Mouse (Mus musculus) forebrain, embryonic 15.5 days (tissue): ENCODE measurements around the gene Ptprb. TPM values are rescaled to one million over a fixed set of nuclear protein-coding genes. Genes with fewer than 3 reads are reported as not detected.
A peak's percentile ranks its signal among the peaks of the same experiment; 100 is the strongest.

Experiments used
- ATAC-seq: fragments of 200-750 bp; cut with Nextera tagmentation; replicated peaks from 2 replicates; pipeline ENCODE4 v1.8.0; 2017; ENCODE audit warnings: mild to moderate bottlenecking, moderate TSS enrichment, moderate library complexity
- H3K27ac ChIP-seq: fragments of 300-500 bp; sonication (generic); replicated peaks from 2 replicates; pipeline ENCODE4 v1.5.1; 2015; ENCODE audit warnings: mild to moderate bottlenecking, inconsistent platforms
- H3K27me3 ChIP-seq: fragments of 300-500 bp; sonication (generic); 2 replicates; pipeline ENCODE4 v1.6.1; 2015; ENCODE audit warnings: inconsistent platforms
- H3K36me3 ChIP-seq: fragments of 300-500 bp; sonication (generic); 2 replicates; pipeline ENCODE4 v1.6.1; 2015; ENCODE audit warnings: mild to moderate bottlenecking, inconsistent platforms
- H3K4me1 ChIP-seq: fragments of 300-500 bp; sonication (generic); 2 replicates; pipeline ENCODE4 v1.6.1; 2015; ENCODE audit warnings: inconsistent platforms
- H3K4me2 ChIP-seq: fragments of 300-500 bp; sonication (generic); replicated peaks from 2 replicates; pipeline ENCODE4 v1.6.1; 2015; ENCODE audit warnings: mild to moderate bottlenecking, inconsistent platforms
- H3K4me3 ChIP-seq: fragments of 300-500 bp; sonication (generic); 2 replicates; pipeline ENCODE4 v1.5.1; 2015; ENCODE audit warnings: mild to moderate bottlenecking, inconsistent platforms
- H3K9ac ChIP-seq: fragments of 300-500 bp; sonication (generic); replicated peaks from 2 replicates; pipeline ENCODE4 v1.6.1; 2015; ENCODE audit warnings: mild to moderate bottlenecking, inconsistent platforms
- H3K9me3 ChIP-seq: fragments of 300-500 bp; sonication (generic); 2 replicates; pipeline ENCODE4 v1.6.1; 2016; ENCODE audit warnings: inconsistent platforms
- WGBS: fragments of 180-500 bp; shearing (Covaris S2); methylation state at CpG from one replicate; pipeline ENCODE4 v1.1.7; 2015; ENCODE audit warnings: mixed read lengths; 5-methylcytosine and 5-hydroxymethylcytosine counted together
- polyA plus RNA-seq: library from polyadenylated mRNA; unstranded; fragments of >200 nt; fragmentation: Nextera tagmentation; extraction: Ambion mirVana; gene quantifications from 2 replicates; pipeline ENCODE4 v1.2.1, GENCODE M21; 2015

Ptprb gene
- polyA plus RNA-seq, 1 experiment from 2014 or later = 2.4 TPM

DNA sequence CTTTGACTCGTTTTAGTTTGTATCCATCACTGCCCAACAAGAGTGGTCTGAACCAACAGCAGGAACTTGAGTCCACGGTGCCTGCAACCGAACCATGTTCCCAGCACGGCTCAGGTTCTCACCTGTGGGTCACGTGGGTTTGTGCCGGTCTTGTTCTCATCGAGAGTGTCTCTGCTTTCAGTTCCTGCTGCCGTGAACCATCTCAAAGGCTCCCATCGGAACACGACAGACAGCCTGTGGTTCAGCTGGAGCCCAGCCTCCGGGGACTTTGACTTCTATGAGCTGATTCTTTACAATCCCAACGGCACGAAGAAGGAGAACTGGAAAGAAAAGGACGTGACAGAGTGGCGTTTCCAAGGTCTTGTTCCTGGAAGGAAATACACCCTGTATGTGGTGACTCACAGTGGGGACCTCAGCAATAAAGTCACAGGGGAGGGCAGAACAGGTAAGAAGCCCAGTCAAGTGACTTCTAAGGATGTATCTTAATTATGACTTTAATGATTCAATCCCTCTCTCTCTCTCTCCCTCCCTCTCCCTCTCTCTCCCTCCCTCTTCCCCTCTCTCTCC lies 71.4 kb downstream of the Ptprb start:
- H3K4me2 ChIP-seq = no peak overlapping the region
- no peaks in the 10 kb centered on the region for H3K27me3 ChIP-seq
- no peaks in the 10 kb centered on the region for H3K9me3 ChIP-seq
- 87% methylated on average over 15 of the region's 15 CpGs for WGBS
- ATAC-seq = no peak
- H3K36me3 ChIP-seq = no peaks in the 10 kb centered on the region
- no peak overlapping the region for H3K27ac ChIP-seq
- H3K9ac ChIP-seq = no peak overlapping the region
- H3K4me1 ChIP-seq = no peaks in the 10 kb centered on the region
- H3K4me3 ChIP-seq = no peak overlapping the region

DNA sequence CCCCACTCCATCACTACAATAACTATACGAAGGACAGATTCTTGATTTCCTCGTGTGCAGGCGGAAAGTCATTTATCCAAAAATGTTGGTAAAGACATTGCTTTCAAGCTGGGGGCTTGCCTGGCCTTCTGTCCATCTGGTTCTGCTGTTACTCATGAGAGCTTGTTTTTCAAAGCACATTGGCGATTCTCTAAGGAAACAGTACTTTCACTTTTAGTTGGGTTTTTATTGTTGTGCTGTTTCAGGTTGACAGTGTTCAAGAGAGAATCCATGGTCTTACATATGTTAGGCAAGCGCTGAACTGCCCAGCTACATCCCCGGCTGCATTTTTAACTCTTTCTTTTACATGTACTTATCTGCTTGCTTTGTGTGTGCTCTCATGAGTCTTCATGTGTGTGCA lies 73.7 kb downstream of the Ptprb start:
- no peak for ATAC-seq
- Histone ChIP-seq H3K36me3 (no peaks in the 10 kb centered on the region), H3K4me1 (0 out of 2 replicates have a peak, but pooled peaks cover under 1% of the 10 kb centered on the region), H3K4me3 (no peak overlapping the region), H3K9ac (no peak overlapping the region), H3K9me3 (no peaks in the 10 kb centered on the region), H3K27ac (no peak overlapping the region), H3K27me3 (no peaks in the 10 kb centered on the region), H3K4me2 (no peak overlapping the region)
- WGBS = 96% methylated on average over 6 of the region's 6 CpGs

DNA sequence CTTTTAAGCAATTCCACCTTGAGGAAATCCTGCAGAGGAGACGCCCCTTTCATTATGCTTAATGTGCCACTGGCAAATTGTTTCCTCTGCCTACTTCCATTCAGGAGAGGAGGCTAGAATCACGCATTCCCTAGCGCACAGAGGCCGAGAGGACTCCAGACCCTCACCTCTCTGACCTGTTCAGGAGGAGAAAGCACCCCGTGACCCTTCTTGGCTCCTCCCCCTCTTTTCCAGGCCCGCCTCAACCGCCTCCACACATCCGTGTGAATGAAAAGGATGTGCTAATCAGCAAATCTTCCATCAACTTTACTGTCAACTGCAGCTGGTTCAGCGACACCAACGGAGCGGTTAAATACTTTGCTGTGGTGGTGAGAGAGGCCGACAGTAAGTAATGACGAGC lies 75.2 kb downstream of the Ptprb start:
- no peak for ATAC-seq
- no peaks in the 10 kb centered on the region for H3K27me3 ChIP-seq
- 50% methylated on average over 13 of the region's 13 CpGs for WGBS

DNA sequence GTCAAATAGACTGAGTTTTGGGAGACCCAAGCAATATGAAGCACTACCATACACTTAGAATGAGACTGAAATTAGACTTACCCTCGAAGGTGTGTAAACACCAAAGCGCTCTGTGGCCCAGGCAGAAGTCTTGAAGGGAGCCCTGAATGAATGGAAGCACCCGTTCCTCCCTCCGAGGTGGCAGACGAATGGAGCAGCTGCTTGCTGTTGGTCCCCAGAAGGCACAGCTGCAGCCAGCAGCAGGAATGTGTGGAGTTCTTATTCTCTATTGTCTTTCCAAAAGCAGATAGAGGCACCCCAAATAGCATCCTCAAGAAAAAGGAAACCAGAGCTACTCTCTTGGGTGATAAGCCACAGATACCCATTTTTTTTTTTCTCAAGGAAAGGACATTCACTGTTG lies 79.0 kb downstream of the Ptprb start:
- no peak for ATAC-seq
- Histone ChIP-seq H3K9ac (no peak overlapping the region), H3K4me2 (no peak overlapping the region), H3K4me1 (peaks cover 7% of the 10 kb centered on the region; the same call in 1 of the 2 replicates), H3K27me3 (no peaks in the 10 kb centered on the region), H3K9me3 (no peaks in the 10 kb centered on the region), H3K4me3 (no peak overlapping the region), H3K27ac (no peak overlapping the region), H3K36me3 (no peaks in the 10 kb centered on the region)
- WGBS = 44% methylated on average over 5 of the region's 5 CpGs

More for the DNA sequence above, 75.2 kb downstream of the Ptprb start:
- no peak overlapping the region for H3K4me3 ChIP-seq
- H3K27ac ChIP-seq = no peak overlapping the region
- no peaks in the 10 kb centered on the region for H3K36me3 ChIP-seq
- H3K9me3 ChIP-seq = no peaks in the 10 kb centered on the region
- peaks cover 7% of the 10 kb centered on the region; the same call in 1 of the 2 replicates for H3K4me1 ChIP-seq
- H3K9ac ChIP-seq = no peak overlapping the region
- no peak overlapping the region for H3K4me2 ChIP-seq

DNA sequence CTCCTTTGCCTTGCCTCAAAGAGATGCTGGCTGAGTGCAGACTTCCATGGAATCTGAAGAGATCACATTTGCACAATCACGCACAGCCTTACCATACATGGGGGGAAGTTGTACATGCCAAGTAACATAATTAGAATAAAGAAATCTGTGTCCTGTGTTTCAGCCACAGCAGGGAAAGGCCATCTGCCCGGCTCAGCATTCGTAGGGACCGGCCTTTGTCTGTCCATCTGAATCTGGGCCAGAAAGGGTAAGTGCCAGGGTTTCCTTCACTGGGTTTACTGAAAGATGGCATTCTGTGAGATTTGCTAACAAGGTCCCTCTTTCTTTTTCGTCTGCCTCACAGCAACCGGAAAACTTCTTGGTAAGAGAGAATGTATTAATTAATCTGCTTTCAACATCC lies 86.9 kb downstream of the Ptprb start:
- H3K36me3 ChIP-seq = no peaks in the 10 kb centered on the region
- H3K27me3 ChIP-seq = no peaks in the 10 kb centered on the region
- 18% methylated on average over 6 of the region's 6 CpGs for WGBS
- H3K9me3 ChIP-seq = no peaks in the 10 kb centered on the region
- peak; percentile 91 for ATAC-seq
- peak overlapping the region; percentile 17 for H3K4me2 ChIP-seq
- H3K27ac ChIP-seq = peak overlapping the region; percentile 42; the same call in 1 of the 2 replicates
- H3K4me3 ChIP-seq = no peak overlapping the region
- no peak overlapping the region for H3K9ac ChIP-seq
- H3K4me1 ChIP-seq = peaks cover 13% of the 10 kb centered on the region

DNA sequence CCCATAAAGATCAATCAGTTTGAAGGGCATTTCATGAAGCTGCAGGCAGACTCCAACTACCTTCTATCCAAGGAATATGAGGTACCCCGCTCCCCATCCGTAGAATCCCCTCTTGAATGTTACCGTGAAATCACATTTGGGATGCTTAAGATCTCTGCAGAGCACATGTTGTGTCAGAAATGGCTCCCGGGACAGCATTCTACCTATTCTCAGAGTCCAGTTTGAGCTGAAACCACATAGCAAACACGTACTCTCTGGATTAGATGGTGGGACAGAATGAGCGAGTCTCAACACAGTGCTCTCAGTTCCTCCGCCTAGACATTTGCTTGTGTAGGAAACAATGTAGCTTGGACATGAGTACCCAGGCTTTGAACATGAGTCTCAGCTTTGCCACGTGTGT lies 87.3 kb downstream of the Ptprb start:
- Histone ChIP-seq H3K4me2 (no peak overlapping the region), H3K27me3 (no peaks in the 10 kb centered on the region), H3K36me3 (no peaks in the 10 kb centered on the region), H3K9me3 (no peaks in the 10 kb centered on the region), H3K4me1 (peaks cover 13% of the 10 kb centered on the region), H3K9ac (no peak overlapping the region), H3K4me3 (no peak overlapping the region), H3K27ac (peak overlapping the region; percentile 42; the same call in 1 of the 2 replicates)
- 67% methylated on average over 8 of the region's 8 CpGs for WGBS
- ATAC-seq = 0 out of 2 replicates have a peak, but pooled peaks have one; percentile 29

DNA sequence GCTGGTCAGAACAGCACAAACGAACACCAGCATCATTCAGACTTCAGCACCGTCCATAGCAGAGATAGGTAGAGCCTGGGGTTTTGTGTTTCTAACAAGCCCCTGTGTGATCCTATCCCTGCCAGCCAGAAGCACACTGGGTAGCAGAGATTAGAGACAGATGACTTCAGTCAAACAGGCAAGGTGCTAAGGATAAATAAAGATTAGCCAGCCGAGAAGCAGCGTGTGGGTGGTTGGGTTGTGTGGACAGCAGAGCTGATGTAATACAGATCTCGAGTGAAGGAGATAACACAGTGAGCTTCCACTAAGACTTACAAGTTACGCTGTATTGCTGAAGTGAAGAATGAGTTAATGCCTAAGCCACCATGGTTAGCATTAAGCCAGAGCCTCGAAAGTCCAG lies 89.4 kb downstream of the Ptprb start:
- 57% methylated on average over 7 of the region's 7 CpGs for WGBS
- Histone ChIP-seq H3K36me3 (no peaks in the 10 kb centered on the region), H3K9me3 (no peaks in the 10 kb centered on the region), H3K9ac (no peak overlapping the region), H3K4me2 (no peak overlapping the region), H3K27ac (no peak overlapping the region), H3K27me3 (no peaks in the 10 kb centered on the region), H3K4me1 (peaks cover 13% of the 10 kb centered on the region), H3K4me3 (no peak overlapping the region)
- no peak for ATAC-seq

DNA sequence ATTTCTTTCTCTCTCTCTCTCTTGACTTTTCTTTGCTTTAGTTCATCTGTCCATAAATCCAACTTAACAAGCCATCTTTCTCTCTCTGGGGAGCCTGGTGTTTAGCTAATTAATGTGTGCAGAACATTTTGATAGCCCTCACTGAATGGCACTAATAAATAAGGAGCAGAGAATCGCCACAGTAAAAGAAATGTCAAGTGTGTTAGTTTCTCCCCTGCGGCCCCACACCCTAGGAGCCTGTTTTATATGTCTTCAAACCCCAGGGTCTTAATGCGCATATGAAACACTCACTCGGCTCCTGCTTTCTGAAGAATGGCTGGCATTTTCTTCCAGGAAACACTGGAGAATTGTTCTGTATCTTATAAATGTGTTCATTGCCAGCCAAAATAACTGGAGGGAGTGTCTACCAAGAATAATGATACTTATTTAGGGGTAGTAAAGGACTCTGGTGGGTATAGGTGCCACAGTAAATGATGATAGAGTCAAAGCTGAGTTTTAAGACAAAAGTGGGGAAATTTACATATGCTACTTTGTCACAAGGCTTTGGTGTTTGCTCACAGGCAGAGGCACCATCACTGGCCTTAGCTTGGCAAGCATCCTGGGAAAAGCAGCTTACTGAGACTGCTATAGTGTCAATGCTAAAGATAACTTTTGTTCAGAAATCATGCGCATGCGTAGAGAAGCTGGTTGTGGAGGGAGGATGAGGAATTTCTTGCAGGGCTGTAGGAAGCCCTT lies 95.8 kb downstream of the Ptprb start:
- Histone ChIP-seq H3K36me3 (no peaks in the 10 kb centered on the region), H3K9ac (no peak overlapping the region), H3K27me3 (no peaks in the 10 kb centered on the region), H3K9me3 (no peaks in the 10 kb centered on the region), H3K4me3 (no peak overlapping the region), H3K4me1 (peaks cover 7% of the 10 kb centered on the region; the same call in 1 of the 2 replicates), H3K4me2 (no peak overlapping the region), H3K27ac (no peak overlapping the region)
- WGBS = 17% methylated on average over 6 of the region's 6 CpGs
- peak; percentile 43; the same call in 1 of the 2 replicates for ATAC-seq

DNA sequence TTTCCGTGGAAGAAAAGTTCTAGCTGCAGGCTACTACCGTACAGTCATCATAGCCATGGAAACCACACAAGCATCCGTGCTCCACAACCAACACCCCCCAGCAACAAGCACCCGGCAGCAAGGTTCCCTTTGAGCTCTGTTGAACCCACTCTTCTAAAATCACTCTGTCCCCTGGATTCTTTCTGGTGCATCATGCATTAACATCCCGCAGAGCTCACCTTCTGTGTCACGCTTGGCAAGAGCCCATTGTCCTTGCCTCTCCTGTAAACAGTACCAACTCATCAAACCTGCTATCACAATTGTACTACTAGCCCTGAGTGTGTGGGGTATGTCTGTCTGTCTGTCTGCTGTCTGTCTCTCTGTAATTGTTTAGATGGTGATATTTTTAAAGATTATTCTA lies 98.8 kb downstream of the Ptprb start:
- no peak for ATAC-seq
- H3K4me2 ChIP-seq = no peak overlapping the region
- H3K4me1 ChIP-seq = peaks cover 7% of the 10 kb centered on the region; the same call in 1 of the 2 replicates
- 88% methylated on average over 6 of the region's 6 CpGs for WGBS
- no peak overlapping the region for H3K27ac ChIP-seq
- no peaks in the 10 kb centered on the region for H3K36me3 ChIP-seq
- no peak overlapping the region for H3K9ac ChIP-seq
- no peaks in the 10 kb centered on the region for H3K9me3 ChIP-seq
- no peaks in the 10 kb centered on the region for H3K27me3 ChIP-seq
- no peak overlapping the region for H3K4me3 ChIP-seq

DNA sequence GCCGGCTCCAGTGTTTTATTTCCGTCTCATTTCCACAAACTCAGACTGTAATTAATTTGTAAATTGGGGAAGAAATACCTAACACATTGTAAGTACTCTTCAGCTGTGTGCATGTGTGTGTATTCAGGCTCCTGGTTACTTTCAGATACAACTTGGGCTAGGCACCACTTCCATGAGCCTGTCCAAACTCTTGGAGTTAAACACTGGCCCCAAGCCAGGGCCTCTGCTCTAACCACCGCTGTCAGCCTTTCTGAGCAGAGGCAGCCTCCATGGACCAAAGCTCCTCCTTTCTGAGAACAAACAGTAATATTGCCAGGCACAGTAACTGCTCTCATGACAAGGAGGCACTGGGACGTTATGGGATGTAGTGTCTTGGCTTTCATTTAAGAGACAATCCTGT lies 101.5 kb downstream of the Ptprb start:
- H3K36me3 ChIP-seq = no peaks in the 10 kb centered on the region
- H3K4me2 ChIP-seq = no peak overlapping the region
- H3K27me3 ChIP-seq = peaks cover 4% of the 10 kb centered on the region; the same call in 1 of the 2 replicates
- H3K27ac ChIP-seq = no peak overlapping the region
- 49% methylated on average over 4 of the region's 4 CpGs for WGBS
- H3K9me3 ChIP-seq = no peaks in the 10 kb centered on the region
- H3K9ac ChIP-seq = no peak overlapping the region
- H3K4me1 ChIP-seq = no peaks in the 10 kb centered on the region
- no peak for ATAC-seq
- no peak overlapping the region for H3K4me3 ChIP-seq

DNA sequence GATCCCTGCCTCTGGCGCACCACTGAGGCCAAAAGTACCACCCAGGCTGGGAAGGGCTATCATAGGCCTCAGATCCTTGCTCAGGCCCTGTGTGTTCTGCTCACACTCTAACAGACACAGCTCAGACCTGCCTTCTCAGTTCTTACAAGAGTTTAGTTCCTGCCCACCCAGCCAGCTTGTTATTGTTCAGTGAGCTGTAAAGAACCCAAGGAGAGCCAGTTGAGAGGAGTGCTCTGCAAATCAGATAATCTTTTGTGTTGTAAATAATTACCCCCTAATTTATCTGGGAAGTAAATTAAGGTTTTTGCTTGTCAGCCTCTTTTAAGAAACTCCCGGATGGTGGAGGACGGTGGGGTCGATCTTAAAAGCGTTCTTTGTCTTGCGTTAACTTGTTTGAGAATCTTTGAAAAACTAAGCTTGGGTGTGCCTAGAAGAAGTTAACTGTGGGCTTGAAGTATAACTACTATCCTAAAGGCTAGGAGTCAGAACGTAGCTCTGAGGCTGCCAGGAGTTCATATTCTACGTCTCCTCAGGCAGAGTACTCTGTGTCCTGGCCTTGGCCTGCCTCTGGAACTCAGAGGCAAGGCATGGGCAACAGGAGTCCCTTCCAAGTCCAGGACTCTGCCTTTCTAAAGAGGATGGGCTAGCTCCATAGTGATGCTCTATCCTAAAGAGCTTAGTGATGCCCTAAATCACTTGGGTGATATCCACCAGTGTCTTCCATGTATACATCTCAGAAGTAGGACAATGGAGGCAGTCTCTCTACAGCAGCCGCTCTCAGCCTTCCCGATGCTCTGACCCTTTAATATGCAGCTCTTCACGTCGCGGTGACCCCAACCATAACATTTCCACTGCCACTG lies 107.7 kb downstream of the Ptprb start:
- ATAC-seq = 0 out of 2 replicates have a peak, but pooled peaks have one; percentile 55
- Histone ChIP-seq H3K27me3 (peaks cover 4% of the 10 kb centered on the region; the same call in 1 of the 2 replicates), H3K4me1 (peaks cover 14% of the 10 kb centered on the region), H3K4me3 (no peak overlapping the region), H3K9ac (no peak overlapping the region), H3K36me3 (no peaks in the 10 kb centered on the region), H3K27ac (no peak overlapping the region), H3K4me2 (no peak overlapping the region), H3K9me3 (no peaks in the 10 kb centered on the region)
- 32% methylated on average over 13 of the region's 13 CpGs for WGBS

DNA sequence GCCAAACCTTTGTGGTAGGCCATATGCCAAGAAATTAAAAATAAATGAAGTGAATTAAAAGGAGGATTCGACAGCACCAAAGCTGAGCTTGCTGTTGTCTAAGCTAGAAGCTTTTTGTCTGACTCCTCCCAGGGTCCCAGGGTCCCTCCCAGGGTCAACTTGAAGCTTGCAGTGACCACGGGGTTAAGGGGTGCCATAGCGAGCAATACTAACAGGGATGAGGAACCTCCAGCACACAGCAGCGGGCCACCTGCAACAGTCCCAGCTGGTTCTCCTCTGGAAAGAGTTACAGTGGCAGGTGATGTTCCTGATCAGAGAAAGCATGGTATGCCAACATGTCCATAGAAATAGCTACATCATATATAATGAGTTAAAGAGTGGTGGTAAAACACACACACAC lies 109.1 kb downstream of the Ptprb start:
- no peak overlapping the region for H3K4me3 ChIP-seq
- WGBS = 82% methylated on average over 4 of the region's 4 CpGs
- H3K27ac ChIP-seq = no peak overlapping the region
- peaks cover 14% of the 10 kb centered on the region for H3K4me1 ChIP-seq
- H3K9ac ChIP-seq = no peak overlapping the region
- H3K4me2 ChIP-seq = no peak overlapping the region
- H3K27me3 ChIP-seq = peaks cover 4% of the 10 kb centered on the region; the same call in 1 of the 2 replicates
- no peaks in the 10 kb centered on the region for H3K9me3 ChIP-seq
- no peaks in the 10 kb centered on the region for H3K36me3 ChIP-seq
- no peak for ATAC-seq
